Mouse (Mus musculus) ES-Bruce4 (cell line): ENCODE measurements at regions not wholly inside any gene's neighbourhood (a gene's known extent, or its start where the extent isn't known, plus 50 kb on each side); places are given as distances from the start of the nearest gene placed in this dataset.

Source experiments
- CTCF ChIP-seq: IDR thresholded peaks from one replicate; pipeline ENCODE4 v1.8.1; 2011; ENCODE audit warnings: low read depth, low read length
- EP300 ChIP-seq: IDR thresholded peaks from 2 replicates; pipeline ENCODE4 v1.6.1; 2011; ENCODE audit warnings: low read depth, low read length; ENCODE audit not compliant: insufficient read depth
- POLR2A ChIP-seq: IDR thresholded peaks from one replicate; pipeline ENCODE4 v1.8.1; 2011; ENCODE audit warnings: low read length; ENCODE audit not compliant: insufficient read depth

- TF ChIP-seq POLR2A (no peak), EP300 (no peak), CTCF (no peak)
Measured at GRCm38 (mm10) chr8:86390715-86391114, 189.8 kb downstream of the Abcc12 start.
